Mouse (Mus musculus) midbrain, postnatal 0 days (tissue): ENCODE results near the gene Sympk. TPM values are rescaled to one million over a fixed set of nuclear protein-coding genes. Genes with fewer than 3 reads are reported as not detected.
A peak's percentile ranks its signal among the peaks of the same experiment; 100 is the strongest.

Experiments used
- ATAC-seq: fragments of 200-750 bp; cut with Nextera tagmentation; 2 replicates; pipeline ENCODE4 v1.8.0; 2017; ENCODE audit warnings: moderate number of reproducible peaks, mild to moderate bottlenecking, moderate TSS enrichment, moderate library complexity; ENCODE audit not compliant: low FRiP score
- DNase-seq: peaks from one replicate; pipeline ENCODE4 v3.0.0-alpha.2; 2015; ENCODE audit warnings: low spot score
- H3K27ac ChIP-seq: fragments of 300-500 bp; sonication (generic); 2 replicates; pipeline ENCODE4 v1.5.1; 2014; ENCODE audit warnings: low read depth, mild to moderate bottlenecking, low read length, mixed read lengths
- H3K27me3 ChIP-seq: fragments of 300-500 bp; sonication (generic); 2 replicates; pipeline ENCODE4 v1.6.1; 2014; ENCODE audit warnings: low read length, control low read depth, mixed read lengths; ENCODE audit not compliant: insufficient read depth
- H3K36me3 ChIP-seq: fragments of 300-500 bp; sonication (generic); 2 replicates; pipeline ENCODE4 v1.6.1; 2014; ENCODE audit warnings: low read length, control low read depth, mixed read lengths; ENCODE audit not compliant: insufficient read depth
- H3K4me1 ChIP-seq: fragments of 300-500 bp; sonication (generic); 2 replicates; pipeline ENCODE4 v1.6.1; 2014; ENCODE audit warnings: mild to moderate bottlenecking, control low read depth, antibody characterized with exemption, low read length, mixed read lengths; ENCODE audit not compliant: insufficient read depth
- H3K4me2 ChIP-seq: fragments of 300-500 bp; sonication (generic); 2 replicates; pipeline ENCODE4 v1.6.1; 2014; ENCODE audit warnings: low read depth, mild to moderate bottlenecking, low read length, mixed read lengths; ENCODE audit not compliant: poor library complexity, severe bottlenecking
- H3K4me3 ChIP-seq: fragments of 300-500 bp; sonication (generic); 2 replicates; pipeline ENCODE4 v1.5.1; 2014; ENCODE audit warnings: low read depth, mild to moderate bottlenecking, low read length, moderate library complexity
- H3K9ac ChIP-seq: fragments of 300-500 bp; sonication (generic); replicated peaks from 2 replicates; pipeline ENCODE4 v1.6.1; 2014; ENCODE audit warnings: mild to moderate bottlenecking, low read length, moderate library complexity, mixed read lengths; ENCODE audit not compliant: poor library complexity, severe bottlenecking
- H3K9me3 ChIP-seq: fragments of 300-500 bp; sonication (generic); 2 replicates; pipeline ENCODE4 v1.6.1; 2016; ENCODE audit warnings: low read length, control low read depth
- CTCF ChIP-seq: IDR thresholded peaks from 2 replicates; pipeline ENCODE4 v1.5.1; 2016; ENCODE audit warnings: antibody characterized with exemption, mild to moderate bottlenecking
- WGBS: fragments of 180-500 bp; shearing (Covaris S2); extraction: QIAGEN DNeasy Blood & Tissue Kit; methylation state at CpG from one replicate; pipeline ENCODE4 v1.1.7; 2014; 5-methylcytosine and 5-hydroxymethylcytosine counted together
- polyA plus RNA-seq: library from polyadenylated mRNA; unstranded; fragments of >200 nt; fragmentation: Nextera tagmentation; extraction: Ambion mirVana; gene quantifications from 2 replicates; pipeline ENCODE4 v1.2.1, GENCODE M21; 2015
- total RNA-seq: library from RNA; depleted of rRNA; stranded (reverse); fragments of >200 nt; gene quantifications from 2 replicates; pipeline ENCODE4 v1.2.3, GENCODE M21; 2014

Gene Sympk
- total and polyA plus RNA-seq, 2 experiments from 2014 or later = 19.5 to 74.2 TPM

- no peaks in the 10 kb centered on the region for H3K9me3 ChIP-seq
- no peak overlapping the region for H3K4me2 ChIP-seq
- ATAC-seq (no peak), DNase-seq (no peak)
- H3K4me3 ChIP-seq = no peak overlapping the region
- no peak overlapping the region for H3K9ac ChIP-seq
- 85% methylated on average over 7 of the region's 7 CpGs for WGBS
- H3K36me3 ChIP-seq = peaks cover 12% of the 10 kb centered on the region
- TF ChIP-seq CTCF = no peak
- no peak overlapping the region for H3K27ac ChIP-seq
- no peaks in the 10 kb centered on the region for H3K27me3 ChIP-seq
- H3K4me1 ChIP-seq = peaks cover 3% of the 10 kb centered on the region
Measured at GRCm38 (mm10) chr7:19010581-19010980, 13.6 kb upstream of the Sympk start.

DNA sequence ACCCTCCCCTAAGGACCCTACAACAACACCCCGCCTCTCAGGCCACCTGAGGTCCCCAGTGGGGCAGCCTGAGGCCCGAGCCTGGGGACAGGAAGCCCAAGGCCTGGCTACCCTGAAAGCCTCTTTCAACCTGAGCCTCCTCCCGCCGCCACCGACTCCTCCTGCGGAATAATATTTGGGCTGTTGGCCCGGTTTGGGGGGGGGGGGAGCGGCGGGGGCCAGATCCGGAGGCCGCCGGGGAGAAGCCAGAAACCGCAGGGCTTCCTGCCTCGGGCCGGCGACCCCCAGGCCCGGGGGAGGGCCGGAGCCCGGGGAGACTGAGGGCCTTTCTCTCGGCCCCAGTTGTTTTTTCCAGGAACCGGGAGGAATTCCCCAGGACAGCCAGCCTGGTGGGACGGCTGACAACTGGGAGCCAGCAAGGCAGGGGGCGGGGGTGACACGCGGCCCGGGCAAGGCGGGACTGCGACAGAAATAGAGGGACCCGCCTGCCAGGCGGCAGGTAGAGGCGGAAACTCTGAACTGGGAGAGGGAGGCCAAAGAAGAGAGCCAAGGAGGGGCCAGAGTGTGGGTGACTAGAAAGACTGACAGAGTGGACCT lies 12.1 kb upstream of the Sympk start:
- H3K27ac ChIP-seq = no peak overlapping the region
- peak overlapping the region; percentile 14; the same call in 1 of the 2 replicates for H3K9ac ChIP-seq
- H3K4me3 ChIP-seq = peak overlapping the region; percentile 22; the same call in 1 of the 2 replicates
- peak overlapping the region; percentile 46 for H3K4me2 ChIP-seq
- 3% methylated on average over 27 of the region's 31 CpGs for WGBS
- 0 out of 2 replicates have a peak, but pooled peaks cover 6% of the 10 kb centered on the region for H3K36me3 ChIP-seq
- ATAC-seq (no peak), DNase-seq (no peak)
- no peak for TF ChIP-seq CTCF
- H3K27me3 ChIP-seq = no peaks in the 10 kb centered on the region
- H3K4me1 ChIP-seq = no peaks in the 10 kb centered on the region
- no peaks in the 10 kb centered on the region for H3K9me3 ChIP-seq

- Histone ChIP-seq H3K9ac (no peak overlapping the region), H3K27me3 (no peaks in the 10 kb centered on the region), H3K27ac (no peak overlapping the region), H3K4me3 (no peak overlapping the region), H3K36me3 (0 out of 2 replicates have a peak, but pooled peaks cover 3% of the 10 kb centered on the region), H3K9me3 (no peaks in the 10 kb centered on the region), H3K4me2 (no peak overlapping the region), H3K4me1 (no peaks in the 10 kb centered on the region)
- DNase-seq = no peak
- WGBS = 52% methylated on average over 2 of the region's 2 CpGs
- no peak for TF ChIP-seq CTCF
- ATAC-seq = no peak
Measured at GRCm38 (mm10) chr7:19012882-19013281, 11.3 kb upstream of the Sympk start.

DNA sequence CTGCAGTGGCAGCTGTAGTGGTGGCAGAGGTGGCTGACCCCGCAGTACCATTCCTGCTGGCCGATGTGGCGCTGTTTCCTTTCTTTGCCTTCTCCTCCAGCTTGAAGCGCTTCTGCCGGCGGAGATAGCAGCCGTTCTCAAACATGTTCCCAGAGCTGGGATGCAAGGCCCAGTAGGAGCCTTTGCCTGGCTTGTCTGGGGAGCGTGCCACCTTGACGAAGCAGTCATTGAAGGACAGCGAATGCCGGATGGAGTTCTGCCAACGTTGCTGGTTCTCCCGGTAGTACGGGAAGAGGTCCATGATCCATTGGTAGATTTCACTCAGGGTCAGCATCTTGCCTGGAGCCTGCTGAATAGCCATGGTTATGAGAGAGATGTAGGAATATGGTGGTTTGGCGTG lies 9.7 kb upstream of the Sympk start:
- ATAC-seq (no peak), DNase-seq (no peak)
- no peak overlapping the region for H3K9ac ChIP-seq
- no peaks in the 10 kb centered on the region for H3K27me3 ChIP-seq
- H3K27ac ChIP-seq = no peak overlapping the region
- H3K4me3 ChIP-seq = no peak overlapping the region
- H3K4me2 ChIP-seq = no peak overlapping the region
- no peaks in the 10 kb centered on the region for H3K9me3 ChIP-seq
- no peaks in the 10 kb centered on the region for H3K4me1 ChIP-seq
- WGBS = 60% methylated on average over 15 of the region's 15 CpGs
- H3K36me3 ChIP-seq = no peaks in the 10 kb centered on the region
- no peak; the same call in 1 of the 2 replicates for TF ChIP-seq CTCF

DNA sequence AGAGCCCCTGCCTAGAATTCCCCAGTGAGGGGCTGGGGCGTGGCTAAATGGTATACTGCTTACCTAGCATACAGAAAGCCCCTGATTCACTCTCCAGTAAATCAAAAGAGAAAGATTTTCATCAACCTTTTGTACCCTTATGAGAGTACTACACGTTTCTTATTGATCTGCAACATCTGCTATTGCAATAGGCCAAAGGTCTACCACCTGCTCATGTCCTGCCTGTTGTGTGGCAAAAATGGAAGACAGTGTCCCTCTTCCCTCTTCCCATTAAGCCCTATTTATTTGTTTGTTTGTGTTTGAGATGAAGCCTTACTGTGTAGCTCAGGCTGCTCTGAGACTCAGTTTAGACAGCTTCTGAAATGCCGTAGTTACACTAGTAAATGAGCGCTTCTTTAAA lies 8.1 kb upstream of the Sympk start:
- 90% methylated on average over 4 of the region's 4 CpGs for WGBS

GRCm38 (mm10) chr7:19017909-19018308 lies 6.3 kb upstream of the Sympk start:
- no peak for TF ChIP-seq CTCF
- Histone ChIP-seq H3K4me3 (no peak overlapping the region), H3K9me3 (no peaks in the 10 kb centered on the region), H3K36me3 (no peaks in the 10 kb centered on the region), H3K9ac (no peak overlapping the region), H3K4me2 (no peak overlapping the region), H3K27ac (no peak overlapping the region), H3K4me1 (no peaks in the 10 kb centered on the region), H3K27me3 (peaks cover 25% of the 10 kb centered on the region)
- WGBS = 88% methylated on average over 7 of the region's 7 CpGs
- DNase-seq (no peak), ATAC-seq (no peak)

More for the DNA sequence above, 8.1 kb upstream of the Sympk start:
- Histone ChIP-seq H3K4me2 (no peak overlapping the region), H3K27me3 (peaks cover 9% of the 10 kb centered on the region), H3K4me1 (no peaks in the 10 kb centered on the region), H3K9me3 (no peaks in the 10 kb centered on the region), H3K9ac (no peak overlapping the region), H3K27ac (no peak overlapping the region), H3K36me3 (no peaks in the 10 kb centered on the region), H3K4me3 (no peak overlapping the region)
- no peak for ATAC-seq
- DNase-seq = no peak
- TF ChIP-seq CTCF = no peak
